Mouse (Mus musculus): Measurements from ENCODE around the gene Pxk. TPM values are rescaled to one million over a fixed set of nuclear protein-coding genes. Genes with fewer than 3 reads are reported as not detected.
A peak's percentile ranks its signal among the peaks of the same experiment; 100 is the strongest.

The Pxk gene
- polyA plus RNA-seq, 1 experiment, result 66.7 TPM

DNA sequence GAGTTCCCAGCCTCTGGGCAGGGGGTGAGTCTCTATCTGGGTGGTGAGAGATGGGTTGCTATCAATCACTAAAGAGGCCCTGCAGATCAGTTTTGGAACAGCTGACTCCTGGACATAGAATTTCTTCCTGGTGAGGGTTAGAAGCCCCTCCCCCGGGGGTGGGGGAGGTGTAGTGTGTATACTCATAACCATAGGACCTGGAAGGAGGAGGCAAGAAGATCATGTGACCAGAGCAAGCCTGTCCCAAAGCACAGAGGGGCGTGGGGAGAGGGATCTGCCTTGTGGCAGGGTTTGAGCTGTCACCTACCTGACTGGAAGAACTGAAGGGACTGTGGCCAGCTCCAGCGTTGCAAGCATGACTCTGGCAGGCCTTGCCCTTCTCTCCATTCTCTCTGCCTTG lies 35.9 kb upstream of the Pxk start:
- no peak for TF ChIP-seq POLR2A (IDR thresholded peaks at IDR 0.05; ENCODE audit: borderline replicate concordance, insufficient read depth, low read length)
- TF ChIP-seq CTCF (IDR thresholded peaks at IDR 0.05; ENCODE audit: borderline replicate concordance, insufficient read depth, low read depth, low read length), result no peak
- DNase-seq, result no peak
- Histone ChIP-seq H3K4me1 (ENCODE audit: control insufficient read depth, insufficient read depth, low read length) (no peaks in the 10 kb centered on the region), H3K27ac (ENCODE audit: insufficient read depth, low read length) (no peak overlapping the region), H3K27me3 (ENCODE audit: control insufficient read depth, insufficient read depth, low read length) (no peaks in the 10 kb centered on the region), H3K4me3 (replicated peaks; ENCODE audit: insufficient read depth, low read depth, low read length) (no peak overlapping the region)
- WGBS, result 30% methylated on average over 3 of the region's 3 CpGs

DNA sequence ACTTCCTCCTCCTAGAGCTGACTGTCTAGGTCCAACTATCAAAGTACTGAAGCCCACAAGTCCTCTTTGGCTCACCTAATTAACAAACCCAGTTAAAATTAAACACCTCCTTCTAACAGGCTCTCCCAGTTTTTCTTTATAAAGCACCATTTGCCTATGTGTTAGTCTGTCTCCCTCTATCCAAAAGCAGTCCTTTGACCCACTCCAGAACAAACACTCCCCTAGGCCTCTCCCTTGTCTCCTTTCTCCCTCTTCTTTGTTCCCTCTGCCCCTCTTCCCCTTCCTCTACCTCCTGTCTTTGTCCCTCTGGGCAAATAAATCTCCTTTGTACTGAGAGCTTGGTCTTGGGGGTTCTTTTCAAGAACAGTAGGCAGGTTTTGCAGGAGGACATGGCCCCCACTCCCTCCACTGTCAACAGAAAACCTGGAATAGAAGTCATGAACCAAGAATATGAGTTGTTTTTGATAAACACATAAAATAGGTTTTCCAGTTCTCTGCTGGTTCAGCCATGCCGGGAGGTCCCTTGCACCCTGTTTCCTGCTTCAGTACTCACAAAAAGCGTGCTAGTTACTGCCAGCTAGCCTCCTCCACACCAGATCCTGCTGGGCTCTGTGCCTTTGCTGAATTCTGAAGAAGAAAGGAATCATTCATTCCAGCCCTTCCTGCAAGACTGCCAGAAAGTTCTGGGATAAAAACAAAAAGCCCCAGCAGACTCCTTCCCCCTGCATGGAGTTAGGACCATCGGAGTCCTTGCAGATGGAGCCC lies 35.3 kb upstream of the Pxk start:
- Histone ChIP-seq H3K4me3 (replicated peaks; ENCODE audit: insufficient read depth, low read depth, low read length) (no peak overlapping the region), H3K4me1 (ENCODE audit: control insufficient read depth, insufficient read depth, low read length) (no peaks in the 10 kb centered on the region), H3K27ac (ENCODE audit: insufficient read depth, low read length) (no peak overlapping the region), H3K27me3 (ENCODE audit: control insufficient read depth, insufficient read depth, low read length) (no peaks in the 10 kb centered on the region)
- WGBS, result 35% methylated on average over 3 of the region's 3 CpGs
- no peak for TF ChIP-seq POLR2A (IDR thresholded peaks at IDR 0.05; ENCODE audit: borderline replicate concordance, insufficient read depth, low read length)
- no peak for TF ChIP-seq CTCF (IDR thresholded peaks at IDR 0.05; ENCODE audit: borderline replicate concordance, insufficient read depth, low read depth, low read length)
- peak in 1 of 2 experiments; percentile 22 for DNase-seq

DNA sequence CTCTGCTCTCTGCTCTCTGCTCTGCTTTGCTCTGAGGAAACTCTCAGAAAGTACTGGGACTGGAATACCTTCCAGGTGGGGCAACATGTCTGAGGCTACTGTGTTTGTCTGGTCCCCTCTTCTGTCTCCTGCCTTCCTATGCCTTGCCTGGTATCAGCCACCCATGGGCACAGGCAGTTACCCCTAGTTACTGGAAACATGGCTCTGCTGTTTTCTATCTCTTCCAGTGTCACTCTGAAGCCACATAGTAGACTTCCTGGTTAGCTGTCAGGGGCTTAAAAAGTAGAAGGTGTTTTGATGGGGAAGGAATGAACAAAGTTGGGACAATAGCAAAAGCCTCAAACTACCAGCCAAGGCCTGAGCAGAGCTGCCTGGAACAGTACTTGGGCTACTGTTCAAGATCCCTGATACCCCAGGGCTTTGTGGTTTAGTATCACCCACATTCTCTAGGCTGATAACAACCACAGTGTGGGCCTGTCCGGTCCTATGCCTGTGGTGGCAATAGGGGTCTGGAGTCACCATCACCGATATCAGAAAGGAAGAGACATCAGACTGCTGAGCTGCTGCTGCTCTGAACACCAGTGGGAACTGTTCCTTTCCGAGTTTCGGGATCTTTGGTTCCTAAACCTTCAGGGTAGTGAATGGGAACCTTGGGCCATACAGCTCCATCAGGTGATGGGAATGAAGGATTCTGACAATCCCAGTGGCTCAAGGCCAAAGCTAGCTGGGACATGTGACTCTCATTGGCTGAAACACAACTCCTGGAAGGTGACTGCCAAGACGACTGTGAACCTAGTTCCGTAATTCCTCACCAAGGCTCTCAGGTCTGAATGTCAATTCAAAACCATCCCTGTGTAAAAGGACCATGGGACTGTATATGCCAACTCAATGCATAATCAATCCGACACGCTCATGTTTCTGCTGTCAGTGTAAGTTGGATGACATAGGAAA lies 33.9 kb upstream of the Pxk start:
- Histone ChIP-seq H3K4me1 (ENCODE audit: control insufficient read depth, insufficient read depth, low read length) (no peaks in the 10 kb centered on the region), H3K4me3 (replicated peaks; ENCODE audit: insufficient read depth, low read depth, low read length) (no peak overlapping the region), H3K27ac (ENCODE audit: insufficient read depth, low read length) (no peak overlapping the region), H3K27me3 (ENCODE audit: control insufficient read depth, insufficient read depth, low read length) (no peaks in the 10 kb centered on the region)
- WGBS, result 57% methylated on average over 8 of the region's 8 CpGs
- DNase-seq, result peak in 1 of 2 experiments; percentile 40
- TF ChIP-seq CTCF (IDR thresholded peaks at IDR 0.05; ENCODE audit: borderline replicate concordance, insufficient read depth, low read depth, low read length) (no peak), POLR2A (IDR thresholded peaks at IDR 0.05; ENCODE audit: borderline replicate concordance, insufficient read depth, low read length) (no peak)

DNA sequence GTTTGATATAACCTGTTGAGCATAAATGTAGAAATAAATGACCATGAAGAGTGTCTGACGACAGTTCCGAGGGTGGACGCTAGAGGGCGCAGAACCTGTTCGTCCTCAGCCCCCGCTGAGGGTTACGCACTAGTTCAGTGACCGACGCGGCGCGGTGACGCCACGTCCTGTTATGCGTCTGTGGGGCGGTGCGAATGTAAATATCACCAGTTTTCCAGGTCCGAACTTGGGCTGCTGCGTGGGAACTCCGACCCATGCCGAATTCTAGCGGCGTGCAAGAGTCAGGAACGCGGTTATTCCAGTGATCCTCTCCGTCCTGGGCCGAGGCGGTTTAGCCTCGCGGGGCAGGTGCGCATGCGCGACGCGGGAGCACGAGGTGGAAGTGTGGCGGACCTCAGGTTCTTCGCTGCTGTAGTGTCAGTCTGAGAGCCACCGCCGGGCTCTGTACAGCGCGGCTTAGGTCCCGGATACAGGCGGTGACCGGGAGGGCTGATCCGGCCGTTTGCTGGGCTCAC lies 17.8 kb upstream of the Pxk start, which contains the start of gene Rpp14:
TSS of gene Rpp14 (plus strand) at position 203 of the 515 bp plus-strand sequence.
- Histone ChIP-seq H3K4me1 (ENCODE audit: control insufficient read depth, insufficient read depth, low read length) (no peaks in the 10 kb centered on the region), H3K27ac (ENCODE audit: insufficient read depth, low read length) (peak within 1 kb of the TSS; percentile 97), H3K4me3 (replicated peaks; ENCODE audit: insufficient read depth, low read depth, low read length) (peak within 1 kb of the TSS; percentile 94), H3K27me3 (ENCODE audit: control insufficient read depth, insufficient read depth, low read length) (no peaks in the 10 kb centered on the region)
- TF ChIP-seq POLR2A (IDR thresholded peaks at IDR 0.05; ENCODE audit: borderline replicate concordance, insufficient read depth, low read length) (peak; percentile 82; the same call in 1 of the 2 replicates), CTCF (IDR thresholded peaks at IDR 0.05; ENCODE audit: borderline replicate concordance, insufficient read depth, low read depth, low read length) (peak; percentile 97)
- peak; percentile 93 to 97 for DNase-seq
- WGBS, result under 1% methylated on average over 47 of the region's 47 CpGs

DNA sequence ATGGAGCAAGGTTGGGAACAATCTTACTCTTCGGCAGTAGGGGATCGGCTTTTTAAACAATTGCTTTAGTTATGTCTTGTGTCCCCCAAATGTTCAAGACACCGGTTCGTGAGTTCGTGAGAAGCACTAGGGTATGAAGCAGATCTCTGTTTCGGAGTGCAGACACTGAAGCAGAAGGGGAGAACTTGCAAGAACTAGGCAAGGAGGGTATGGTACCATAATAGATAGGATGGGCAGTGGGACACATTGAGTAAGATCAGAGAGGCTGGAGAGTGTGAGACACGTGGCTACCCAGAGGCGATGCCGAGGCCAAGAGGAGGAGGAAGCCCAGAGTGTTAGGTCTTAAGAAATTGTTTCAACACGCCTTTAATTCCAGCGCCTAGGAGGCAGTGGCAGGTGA lies 17.3 kb upstream of the Pxk start:
- no peak for TF ChIP-seq CTCF (IDR thresholded peaks at IDR 0.05; ENCODE audit: borderline replicate concordance, insufficient read depth, low read depth, low read length)
- TF ChIP-seq POLR2A (IDR thresholded peaks at IDR 0.05; ENCODE audit: borderline replicate concordance, insufficient read depth, low read length), result no peak
- 2% methylated on average over 11 of the region's 11 CpGs for WGBS

DNA sequence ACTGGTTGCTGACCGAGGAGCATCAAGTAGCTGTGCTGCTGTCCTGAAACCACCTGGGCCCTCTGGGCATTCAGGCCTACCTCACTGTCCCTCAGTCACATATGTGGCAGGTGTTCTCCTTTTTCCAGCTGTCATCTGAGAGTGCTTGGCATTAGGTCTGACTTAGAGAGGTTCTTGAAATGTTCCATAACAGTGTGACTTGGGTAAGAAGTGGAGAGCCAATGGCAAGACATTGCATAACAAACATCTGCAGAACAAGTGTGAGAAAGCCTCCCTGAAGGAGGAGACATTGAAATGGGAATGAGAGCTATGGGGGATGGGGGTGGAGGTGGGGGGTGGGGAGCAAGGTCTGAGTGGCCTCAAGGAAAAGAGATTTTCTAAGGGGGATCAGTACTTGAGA lies 15.1 kb upstream of the Pxk start:
- H3K27ac ChIP-seq (ENCODE audit: insufficient read depth, low read length), result no peak overlapping the region
- no peak overlapping the region for H3K4me3 ChIP-seq (replicated peaks; ENCODE audit: insufficient read depth, low read depth, low read length)
- H3K27me3 ChIP-seq (ENCODE audit: control insufficient read depth, insufficient read depth, low read length), result no peaks in the 10 kb centered on the region
- TF ChIP-seq POLR2A (IDR thresholded peaks at IDR 0.05; ENCODE audit: borderline replicate concordance, insufficient read depth, low read length), result no peak
- TF ChIP-seq CTCF (IDR thresholded peaks at IDR 0.05; ENCODE audit: borderline replicate concordance, insufficient read depth, low read depth, low read length), result no peak
- no peaks in the 10 kb centered on the region for H3K4me1 ChIP-seq (ENCODE audit: control insufficient read depth, insufficient read depth, low read length)
- 86% methylated on average over 1 of the region's 1 CpGs for WGBS
- no peak for DNase-seq

More for the DNA sequence above, 17.3 kb upstream of the Pxk start:
- Histone ChIP-seq H3K27me3 (ENCODE audit: control insufficient read depth, insufficient read depth, low read length) (no peaks in the 10 kb centered on the region), H3K27ac (ENCODE audit: insufficient read depth, low read length) (peak overlapping the region; percentile 97), H3K4me3 (replicated peaks; ENCODE audit: insufficient read depth, low read depth, low read length) (peak overlapping the region; percentile 94), H3K4me1 (ENCODE audit: control insufficient read depth, insufficient read depth, low read length) (no peaks in the 10 kb centered on the region)
- no peak for DNase-seq

DNA sequence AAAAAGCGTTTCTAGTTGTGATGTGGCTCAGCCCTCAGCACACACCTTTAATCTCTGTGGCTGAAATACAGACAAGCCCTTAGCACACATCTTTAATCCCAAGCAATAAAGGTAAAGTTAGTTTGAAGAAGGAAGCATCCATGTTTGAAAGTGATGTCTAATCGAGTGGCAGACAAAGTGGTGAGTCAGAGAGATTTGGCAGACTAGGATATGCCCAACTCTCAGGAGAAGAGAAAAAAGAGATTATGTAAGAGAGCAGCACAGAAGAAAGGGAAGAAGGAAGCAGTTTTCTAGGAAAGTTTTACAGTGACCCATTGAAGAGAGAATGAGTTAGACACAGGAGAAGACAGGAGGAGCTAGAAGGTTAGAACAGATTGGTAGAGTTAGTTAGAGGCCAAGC lies 9.0 kb upstream of the Pxk start:
- DNase-seq, result no peak
- Histone ChIP-seq H3K27me3 (ENCODE audit: control insufficient read depth, insufficient read depth, low read length) (no peaks in the 10 kb centered on the region), H3K4me1 (ENCODE audit: control insufficient read depth, insufficient read depth, low read length) (no peaks in the 10 kb centered on the region), H3K27ac (ENCODE audit: insufficient read depth, low read length) (no peak overlapping the region), H3K4me3 (replicated peaks; ENCODE audit: insufficient read depth, low read depth, low read length) (no peak overlapping the region)
- TF ChIP-seq CTCF (IDR thresholded peaks at IDR 0.05; ENCODE audit: borderline replicate concordance, insufficient read depth, low read depth, low read length) (no peak), POLR2A (IDR thresholded peaks at IDR 0.05; ENCODE audit: borderline replicate concordance, insufficient read depth, low read length) (no peak)
- 95% methylated on average over 2 of the region's 2 CpGs for WGBS

Data from cerebellum, adult 2 months (tissue).